Mouse (Mus musculus): ENCODE measurements around the gene Gm49361. TPM values are rescaled to one million over a fixed set of nuclear protein-coding genes. Genes with fewer than 3 reads are reported as not detected.

The Gm49361 gene
- polyA plus RNA-seq, 1 experiment from 2014 or later = not detected

DNA sequence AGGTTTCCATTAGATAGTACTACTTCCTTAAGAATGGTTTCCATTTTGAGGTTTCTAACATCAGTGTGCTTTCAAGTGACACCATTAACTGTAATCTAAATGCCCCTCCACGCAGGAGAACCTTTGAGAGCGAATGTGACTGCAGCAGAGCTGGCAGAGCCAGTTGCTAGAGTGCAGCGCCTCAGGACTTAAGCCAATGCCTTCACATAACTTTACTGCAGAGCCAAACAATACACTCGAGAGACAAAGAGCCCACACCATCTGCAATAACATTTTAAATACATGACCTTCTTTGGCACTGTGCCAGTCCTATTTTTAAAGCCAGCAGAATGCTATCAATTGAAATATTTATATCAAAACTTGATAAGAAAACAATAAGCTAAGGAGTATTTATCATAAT lies 116.3 kb downstream of the Gm49361 start:
- DNase-seq (ENCODE audit: low read depth, low spot score) (no peak), ATAC-seq (no peak)
- no peaks in the 10 kb centered on the region for H3K27me3 ChIP-seq
- ChIA-PET POLR2A (no interaction called here), CTCF (no interaction called here)
- TF ChIP-seq CTCF (IDR thresholded peaks at IDR 0.05) = no peak
- in situ Hi-C loops (cut with MboI; ENCODE audit: low pct_unique_long_range_greater_than_20kb) = no loop called here

DNA sequence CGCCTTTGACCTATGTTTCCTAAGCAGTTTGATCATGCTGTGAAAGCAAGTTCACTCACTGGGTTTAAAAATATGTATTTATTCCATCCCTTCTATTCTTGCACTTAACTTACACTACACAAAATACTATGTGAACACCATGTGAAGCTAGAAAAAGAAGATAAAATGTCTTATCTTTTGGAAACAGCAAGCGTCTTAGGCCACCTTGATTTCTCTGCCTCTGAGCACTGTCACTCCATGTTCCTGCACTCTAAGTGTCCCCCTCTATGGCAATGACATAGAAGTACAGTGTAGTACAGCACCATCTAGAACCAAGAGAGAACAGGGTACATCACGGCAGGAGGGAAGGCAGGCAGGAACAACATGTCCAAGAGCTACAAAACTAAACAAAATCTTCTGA lies 123.0 kb downstream of the Gm49361 start:
- no peaks in the 10 kb centered on the region for H3K27me3 ChIP-seq
- ATAC-seq = no peak
- in situ Hi-C loops (cut with MboI; ENCODE audit: low pct_unique_long_range_greater_than_20kb) = loop anchor here (5.0 kb wide), 1 partner anchor 251 kb away; no protein-coding TSS in a partner anchor
- TF ChIP-seq CTCF (IDR thresholded peaks at IDR 0.05) = no peak
- ChIA-PET CTCF (interaction anchor here (0.6 kb wide), 1 partner anchor 14 kb away, joined by 3 read pairs; no protein-coding TSS in a partner anchor), POLR2A (interaction anchor here (0.6 kb wide), 1 partner anchor 12 kb away, joined by 4 read pairs; no protein-coding TSS in a partner anchor)
- no peak for DNase-seq (ENCODE audit: low read depth, low spot score)

DNA sequence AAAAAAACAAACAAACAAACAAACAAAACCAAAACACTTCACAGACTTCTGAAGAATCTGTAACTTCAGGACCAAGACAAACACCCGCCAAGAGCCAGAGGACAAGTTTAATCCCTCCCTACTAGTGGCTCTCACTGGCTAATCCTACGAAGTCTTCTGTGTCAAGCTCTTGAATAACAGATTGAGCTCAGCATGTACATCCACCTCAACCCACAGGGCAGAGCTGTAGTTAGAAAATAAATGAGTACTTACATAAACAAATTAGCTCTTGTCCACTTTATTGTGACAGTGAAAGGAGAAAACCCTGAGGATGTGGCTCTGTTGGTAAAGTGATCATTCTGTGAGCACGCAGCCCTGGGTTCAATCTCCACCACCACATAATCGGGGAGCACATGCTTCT lies 124.2 kb downstream of the Gm49361 start:
- ChIA-PET POLR2A (interaction anchor here (0.8 kb wide), 1 partner anchor 22 kb away, joined by 3 read pairs; no protein-coding TSS in a partner anchor), CTCF (interaction anchor here (1.4 kb wide), 1 partner anchor 91 kb away, joined by 3 read pairs; no protein-coding TSS in a partner anchor)
- no peak for ATAC-seq
- in situ Hi-C loops (cut with MboI; ENCODE audit: low pct_unique_long_range_greater_than_20kb) = loop anchor here (5.0 kb wide), 1 partner anchor 249 kb away; no protein-coding TSS in a partner anchor
- no peak for TF ChIP-seq CTCF (IDR thresholded peaks at IDR 0.05)
- no peak for DNase-seq (ENCODE audit: low read depth, low spot score)
- H3K27me3 ChIP-seq = no peaks in the 10 kb centered on the region

DNA sequence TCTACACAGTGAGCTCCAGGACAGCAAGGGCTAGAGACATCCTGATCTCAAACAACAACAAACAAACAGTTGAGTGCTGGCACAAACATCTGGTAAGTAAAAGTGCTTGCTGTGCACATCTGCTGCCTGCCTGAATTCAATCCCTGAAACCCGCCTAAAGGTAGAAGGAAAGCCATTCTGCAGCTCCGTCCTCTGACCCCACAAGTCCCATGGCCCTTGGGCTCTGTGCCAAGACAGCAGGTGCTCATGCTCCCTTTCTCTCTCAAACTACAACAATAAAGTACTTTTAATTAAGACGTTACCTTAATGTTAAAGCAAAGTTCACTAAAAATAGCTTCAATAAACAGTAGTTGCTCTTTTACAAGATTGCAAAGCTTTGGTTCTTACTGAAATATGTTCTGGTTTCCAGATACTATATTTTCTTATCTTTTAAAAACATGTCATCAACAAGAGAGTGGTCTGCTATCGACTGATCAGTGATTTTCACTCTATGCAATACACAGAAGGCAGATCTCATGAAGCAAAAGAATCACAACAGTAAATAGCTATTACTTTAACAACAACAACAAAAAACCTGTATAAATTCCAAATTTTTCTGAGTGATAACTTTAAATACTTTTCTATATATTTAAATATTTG lies 125.2 kb downstream of the Gm49361 start:
- in situ Hi-C loops (cut with MboI; ENCODE audit: low pct_unique_long_range_greater_than_20kb) = loop anchor here (5.0 kb wide), 1 partner anchor 248 kb away; no protein-coding TSS in a partner anchor
- TF ChIP-seq CTCF (IDR thresholded peaks at IDR 0.05) = no peak
- DNase-seq (ENCODE audit: low read depth, low spot score) (no peak), ATAC-seq (no peak)
- no peaks in the 10 kb centered on the region for H3K27me3 ChIP-seq
- ChIA-PET CTCF (interaction anchor here (1.4 to 1.6 kb wide), 2 partner anchors 16 to 90 kb away, joined by 3 read pairs; no protein-coding TSS in a partner anchor), POLR2A (no interaction called here)

DNA sequence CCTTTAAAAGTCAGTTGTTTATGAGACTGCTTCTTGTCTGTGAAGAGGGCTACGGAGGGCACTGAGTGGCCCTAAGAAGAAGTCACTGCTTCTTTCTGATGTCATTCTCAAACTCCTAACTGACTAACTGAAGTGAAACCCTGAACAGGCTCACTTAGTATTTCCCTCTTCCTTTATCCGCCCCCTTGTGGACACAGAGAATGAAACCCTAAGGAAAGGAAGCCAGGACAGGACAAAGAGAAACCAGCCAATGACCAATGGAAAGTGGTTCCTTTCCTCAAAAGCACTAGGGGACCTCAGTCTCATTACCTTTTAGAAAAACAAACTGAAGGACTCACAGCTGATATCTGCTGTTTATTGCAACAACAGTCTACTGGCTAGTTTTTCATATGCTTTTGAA lies 126.4 kb downstream of the Gm49361 start:
- H3K27me3 ChIP-seq = no peaks in the 10 kb centered on the region
- peak; percentile 21 for ATAC-seq
- in situ Hi-C loops (cut with MboI; ENCODE audit: low pct_unique_long_range_greater_than_20kb) = no loop called here
- CTCF ChIA-PET = interaction anchor here (1.6 kb wide), 1 partner anchor 17 kb away, joined by 3 read pairs; no protein-coding TSS in a partner anchor
- no peak for DNase-seq (ENCODE audit: low read depth, low spot score)
- peak; percentile 61 for TF ChIP-seq CTCF (IDR thresholded peaks at IDR 0.05)
- POLR2A ChIA-PET = no interaction called here

DNA sequence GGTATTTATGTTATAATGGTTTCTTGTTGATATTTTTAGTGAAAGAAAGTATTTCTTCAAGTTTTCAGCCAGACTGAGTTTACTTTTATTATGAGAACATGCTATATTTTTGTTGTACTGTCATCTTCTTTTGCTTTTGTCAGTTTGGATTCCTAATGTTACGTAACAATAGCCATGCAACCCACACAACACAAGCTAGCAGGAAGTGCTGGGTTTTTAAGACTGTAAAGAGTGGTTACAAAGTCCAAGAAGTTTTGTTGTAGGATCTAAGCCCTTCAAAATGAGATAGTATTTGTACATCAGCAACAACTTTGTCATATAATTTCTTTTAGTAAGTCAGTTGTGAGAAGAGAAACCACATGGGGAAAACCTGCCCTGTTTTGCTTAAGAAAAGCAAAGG lies 128.2 kb downstream of the Gm49361 start:
- ChIA-PET POLR2A (interaction anchor here (1.7 kb wide), 1 partner anchor 9 kb away, joined by 4 read pairs; no protein-coding TSS in a partner anchor), CTCF (interaction anchor here (1.2 to 1.5 kb wide), 3 partner anchors 10 to 84 kb away, joined by 3 to 6 read pairs (median 5); no protein-coding TSS in a partner anchor)
- no peaks in the 10 kb centered on the region for H3K27me3 ChIP-seq
- ATAC-seq (no peak), DNase-seq (ENCODE audit: low read depth, low spot score) (no peak)
- in situ Hi-C loops (cut with MboI; ENCODE audit: low pct_unique_long_range_greater_than_20kb) = no loop called here
- TF ChIP-seq CTCF (IDR thresholded peaks at IDR 0.05) = no peak

DNA sequence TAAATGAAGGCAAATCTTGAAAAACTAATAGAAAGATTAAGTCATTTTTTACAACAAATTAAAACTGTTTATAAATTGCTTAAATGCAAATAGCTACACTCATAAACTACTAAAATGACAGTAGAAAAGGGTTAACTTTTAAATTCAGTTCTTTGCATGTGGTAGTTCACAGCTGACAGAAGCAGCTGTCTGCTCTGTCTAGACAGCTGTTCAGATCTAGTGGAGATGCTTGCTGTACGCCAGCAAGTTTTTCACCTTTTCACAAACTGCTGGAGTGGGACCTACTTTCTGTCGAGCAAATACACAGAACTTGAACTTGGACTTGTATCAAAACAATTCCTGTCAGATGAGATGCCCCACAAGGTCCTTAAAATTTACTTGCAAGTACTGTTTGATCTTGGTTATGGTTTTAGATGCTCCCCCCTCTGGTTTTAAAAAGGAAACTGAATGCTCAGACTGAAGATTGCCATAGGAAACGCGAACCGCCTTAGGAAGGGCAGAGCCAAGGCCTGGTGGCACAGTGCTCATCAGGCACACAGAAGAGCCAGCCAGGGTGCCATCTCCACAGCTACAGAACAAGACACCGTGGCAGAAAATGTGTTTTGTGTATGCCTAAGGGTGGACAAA lies 129.5 kb downstream of the Gm49361 start:
- no peaks in the 10 kb centered on the region for H3K27me3 ChIP-seq
- no peak for TF ChIP-seq CTCF (IDR thresholded peaks at IDR 0.05)
- ChIA-PET POLR2A (interaction anchor here (0.6 kb wide), 1 partner anchor 40 kb away, joined by 3 read pairs; no protein-coding TSS in a partner anchor), CTCF (no interaction called here)
- in situ Hi-C loops (cut with MboI; ENCODE audit: low pct_unique_long_range_greater_than_20kb) = no loop called here
- DNase-seq (ENCODE audit: low read depth, low spot score) = no peak
- ATAC-seq = no peak

DNA sequence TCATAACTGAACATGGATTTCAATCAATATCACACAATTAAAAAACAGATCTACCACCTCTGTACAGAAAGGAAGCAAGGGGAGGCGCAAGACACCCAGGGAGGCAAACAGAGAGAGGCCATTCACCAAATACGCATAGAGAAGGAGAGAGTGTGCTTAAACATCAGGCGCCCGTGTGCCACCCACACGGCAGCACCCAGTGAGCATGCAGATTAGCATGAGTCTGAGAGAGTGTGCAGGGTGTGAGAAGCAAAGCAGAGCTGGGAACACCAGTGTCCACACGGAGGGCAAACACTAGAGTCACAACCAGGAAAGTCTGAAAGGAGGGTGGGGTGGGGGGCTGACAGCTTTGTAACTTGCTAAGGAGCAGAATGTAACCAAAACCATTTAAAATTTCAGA lies 130.1 kb downstream of the Gm49361 start:
- H3K27me3 ChIP-seq = no peaks in the 10 kb centered on the region
- ChIA-PET CTCF (no interaction called here), POLR2A (no interaction called here)
- TF ChIP-seq CTCF (IDR thresholded peaks at IDR 0.05) = no peak
- no peak for DNase-seq (ENCODE audit: low read depth, low spot score)
- in situ Hi-C loops (cut with MboI; ENCODE audit: low pct_unique_long_range_greater_than_20kb) = no loop called here
- no peak for ATAC-seq

DNA sequence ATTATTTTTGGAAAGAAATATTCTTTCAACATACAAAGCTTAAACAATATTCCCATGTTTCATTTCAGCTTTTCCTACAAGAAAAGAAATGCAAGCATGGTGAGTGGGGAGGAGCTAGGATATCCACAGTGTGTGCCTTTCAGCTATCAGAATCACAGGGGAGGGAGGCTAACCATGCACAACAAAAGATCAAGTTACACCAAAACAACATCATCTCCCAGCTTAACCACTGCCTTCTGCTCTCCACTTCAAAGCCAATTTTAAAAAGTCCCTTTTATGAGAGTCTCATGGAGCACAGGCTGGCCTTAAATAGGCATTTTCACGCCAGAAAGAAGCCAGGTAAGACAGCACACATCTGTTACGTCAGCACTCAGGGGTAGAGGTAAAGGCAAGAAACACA lies 134.9 kb downstream of the Gm49361 start:
- ChIA-PET POLR2A (no interaction called here), CTCF (interaction anchor here (1.4 to 1.7 kb wide), 2 partner anchors 9 to 93 kb away, joined by 3 to 4 read pairs; no protein-coding TSS in a partner anchor)
- in situ Hi-C loops (cut with MboI; ENCODE audit: low pct_unique_long_range_greater_than_20kb) = no loop called here
- DNase-seq (ENCODE audit: low read depth, low spot score) = no peak
- TF ChIP-seq CTCF (IDR thresholded peaks at IDR 0.05) = no peak
- no peaks in the 10 kb centered on the region for H3K27me3 ChIP-seq
- ATAC-seq = peak; percentile 35

DNA sequence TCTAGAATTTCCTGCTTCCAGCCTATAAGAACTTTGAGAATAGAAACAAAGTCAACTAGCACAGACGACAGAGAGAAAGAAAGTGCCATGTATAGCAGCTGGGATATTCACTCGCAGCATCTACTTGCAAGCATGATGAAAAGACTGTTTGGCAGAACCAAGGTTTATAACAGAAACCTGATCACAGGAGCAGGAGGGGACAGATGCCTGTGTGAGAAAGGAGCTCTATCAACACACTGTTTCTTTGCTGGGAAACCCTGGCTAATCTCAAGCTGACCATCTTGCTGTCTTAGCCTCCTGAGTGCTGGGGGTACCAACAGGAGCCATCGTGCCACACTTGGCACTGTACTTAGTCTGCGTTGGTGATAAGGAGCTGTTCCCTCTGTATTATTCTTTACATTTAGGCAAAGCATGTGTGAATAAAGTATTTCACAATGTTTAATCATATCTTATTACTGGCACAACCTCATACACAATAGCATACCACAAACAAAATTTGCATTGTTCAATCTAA lies 136.0 kb downstream of the Gm49361 start:
- in situ Hi-C loops (cut with MboI; ENCODE audit: low pct_unique_long_range_greater_than_20kb) = loop anchor here (5.0 kb wide), 1 partner anchor 83 kb away; no protein-coding TSS in a partner anchor
- no peak for DNase-seq (ENCODE audit: low read depth, low spot score)
- no peak for TF ChIP-seq CTCF (IDR thresholded peaks at IDR 0.05)
- POLR2A ChIA-PET = interaction anchor here (1.3 kb wide), 1 partner anchor 8 kb away, joined by 4 read pairs; no protein-coding TSS in a partner anchor
- CTCF ChIA-PET = interaction anchor here (1.4 kb wide), 1 partner anchor 91 kb away, joined by 3 read pairs; no protein-coding TSS in a partner anchor
- no peaks in the 10 kb centered on the region for H3K27me3 ChIP-seq
- no peak for ATAC-seq

All from Patski (cell line).